Mouse (Mus musculus) E14TG2a.4 (cell line): ENCODE data around the gene Xntrpc.
A peak's percentile ranks its signal among the peaks of the same experiment; 100 is the strongest.
"Not testable (repeated sequence)": the region's sequence is repeated elsewhere in the genome, so short reads cannot be mapped to it uniquely, and the experiment has no call there.

Experiments
- H3K27me3 ChIP-seq: 2 replicates; pipeline ENCODE4 v1.6.1; 2014; ENCODE audit warnings: low read length, control low read depth; ENCODE audit not compliant: insufficient read depth
- H3K36me3 ChIP-seq: 2 replicates; pipeline ENCODE4 v1.6.1; 2014; ENCODE audit warnings: low read length, control low read depth; ENCODE audit not compliant: insufficient read depth
- H3K4me1 ChIP-seq: replicated peaks from 2 replicates; pipeline ENCODE4 v1.6.1; 2014; ENCODE audit warnings: low read depth, low read length, control low read depth
- H3K4me3 ChIP-seq: replicated peaks from 2 replicates; pipeline ENCODE4 v1.5.1; 2014; ENCODE audit warnings: mild to moderate bottlenecking, low read length
- H3K9me3 ChIP-seq: 2 replicates; pipeline ENCODE4 v1.6.1; 2014; ENCODE audit warnings: low read length, control low read depth
- CTCF ChIP-seq: conservative IDR thresholded peaks from 2 replicates; pipeline ENCODE4 v1.5.1; 2014; ENCODE audit warnings: low read length
- NANOG ChIP-seq: IDR thresholded peaks from 2 replicates; pipeline ENCODE4 v1.6.1; 2014; ENCODE audit warnings: borderline replicate concordance, low read length, mixed read lengths
- POU5F1 ChIP-seq: IDR thresholded peaks from 2 replicates; pipeline ENCODE4 v1.6.1; 2014; ENCODE audit warnings: low read length, borderline replicate concordance

Gene Xntrpc

GRCm38 (mm10) chr7:102034904-102035303 is 30.6 kb upstream of the Xntrpc start:
- H3K36me3 ChIP-seq, result peaks cover 99% of the 10 kb centered on the region
- H3K4me3 ChIP-seq, result no peak overlapping the region
- no peaks in the 10 kb centered on the region for H3K9me3 ChIP-seq
- H3K4me1 ChIP-seq, result no peaks in the 10 kb centered on the region
- no peaks in the 10 kb centered on the region for H3K27me3 ChIP-seq
- no peak for TF ChIP-seq NANOG
- TF ChIP-seq POU5F1, result no peak
- TF ChIP-seq CTCF, result peak; percentile 29

DNA sequence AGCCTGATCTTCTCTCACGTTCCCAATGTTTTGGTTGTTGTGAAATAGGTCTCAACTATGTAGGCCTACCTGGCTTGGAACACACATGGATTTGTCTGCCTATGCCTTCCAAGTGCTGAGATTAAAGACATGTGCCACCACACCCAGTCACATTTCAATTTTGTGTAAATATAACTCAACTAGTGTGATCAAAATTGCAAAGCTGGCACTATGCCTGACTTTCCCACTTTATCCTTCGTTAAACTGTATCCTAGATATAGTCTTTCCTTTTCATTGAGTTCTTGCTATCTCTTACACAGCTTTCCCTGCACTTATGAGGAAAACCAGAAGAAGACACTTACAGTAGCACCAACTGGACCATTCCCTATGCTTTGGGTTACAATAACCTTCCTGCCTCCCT is 30.0 kb upstream of the Xntrpc start:
- H3K27me3 ChIP-seq, result no peaks in the 10 kb centered on the region
- TF ChIP-seq POU5F1, result no peak
- TF ChIP-seq NANOG, result no peak
- no peak for TF ChIP-seq CTCF
- no peaks in the 10 kb centered on the region for H3K4me1 ChIP-seq
- no peak overlapping the region for H3K4me3 ChIP-seq
- H3K9me3 ChIP-seq, result no peaks in the 10 kb centered on the region
- peaks cover 99% of the 10 kb centered on the region for H3K36me3 ChIP-seq

GRCm38 (mm10) chr7:102037318-102037717 is 28.2 kb upstream of the Xntrpc start:
- Histone ChIP-seq H3K9me3 (no peaks in the 10 kb centered on the region), H3K4me3 (no peak overlapping the region)
- TF ChIP-seq POU5F1 (no peak), CTCF (no peak), NANOG (no peak)

DNA sequence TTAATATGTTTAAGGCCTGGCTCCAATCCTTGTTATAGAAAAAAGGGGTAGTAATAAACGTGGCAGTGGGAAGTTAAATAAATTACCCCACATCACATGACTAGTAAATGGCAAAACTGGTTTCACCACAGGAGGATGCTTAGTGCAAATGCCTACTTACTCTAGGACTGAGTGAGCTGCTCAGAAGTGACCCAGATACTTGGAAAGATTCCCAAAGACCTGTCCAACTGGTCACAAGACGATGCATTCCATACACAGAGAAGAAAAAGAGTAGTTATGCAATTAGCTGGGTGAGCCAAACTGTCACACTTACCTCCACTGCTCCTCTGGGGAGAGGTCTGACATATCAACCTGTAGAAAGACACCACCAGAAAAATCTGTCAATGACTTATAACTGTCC is 23.2 kb upstream of the Xntrpc start:
- no peaks in the 10 kb centered on the region for H3K9me3 ChIP-seq
- H3K27me3 ChIP-seq, result no peaks in the 10 kb centered on the region
- peaks cover 64% of the 10 kb centered on the region for H3K36me3 ChIP-seq
- TF ChIP-seq POU5F1 (no peak), CTCF (no peak), NANOG (no peak)
- no peaks in the 10 kb centered on the region for H3K4me1 ChIP-seq
- H3K4me3 ChIP-seq, result no peak overlapping the region

More at GRCm38 (mm10) chr7:102037318-102037717, 28.2 kb upstream of the Xntrpc start:
- no peaks in the 10 kb centered on the region for H3K4me1 ChIP-seq
- no peaks in the 10 kb centered on the region for H3K27me3 ChIP-seq
- peaks cover 96% of the 10 kb centered on the region for H3K36me3 ChIP-seq

DNA sequence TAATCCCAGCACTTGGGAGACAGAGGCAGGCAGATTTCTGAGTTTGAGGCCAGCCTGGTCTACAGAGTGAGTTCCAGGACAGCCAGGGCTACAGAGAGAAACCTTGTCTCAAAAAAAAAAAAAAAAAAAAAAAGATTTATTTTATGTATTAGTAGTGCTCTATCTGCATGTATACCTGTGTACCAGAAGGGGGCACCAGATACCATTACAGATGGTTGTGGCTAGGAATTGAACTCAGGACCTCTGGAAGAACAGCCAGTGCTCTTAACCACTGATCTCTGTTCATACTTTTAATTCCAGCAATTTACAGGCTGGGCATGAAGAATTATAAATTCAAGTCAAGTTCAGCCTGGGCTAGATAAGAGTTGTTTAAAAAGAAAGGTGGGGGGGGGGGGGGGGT is 17.0 kb upstream of the Xntrpc start:
- H3K36me3 ChIP-seq, result peaks cover 31% of the 10 kb centered on the region
- not testable (repeated sequence) for H3K4me3 ChIP-seq, H3K27me3 ChIP-seq, H3K4me1 ChIP-seq, H3K9me3 ChIP-seq
- peak; percentile 23; the same call in 1 of the 2 replicates for TF ChIP-seq CTCF

DNA sequence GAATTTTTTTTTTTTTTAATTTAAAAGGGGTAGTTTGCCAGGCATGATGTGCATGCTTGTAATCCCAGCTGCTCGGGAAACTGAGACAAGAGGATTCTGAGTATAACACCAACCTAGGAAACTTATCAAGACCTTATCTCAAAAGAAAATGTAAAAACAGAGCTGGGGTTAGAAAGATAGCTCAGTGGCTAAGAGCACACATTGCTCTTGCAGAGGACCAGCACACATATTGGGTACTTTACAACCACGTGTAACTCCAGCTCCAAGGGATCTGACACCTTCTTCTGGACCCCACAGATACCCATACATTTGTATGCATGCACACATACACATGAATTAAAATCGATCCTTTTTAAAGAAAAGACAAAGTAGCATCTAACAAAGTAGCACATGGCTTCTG is 4.2 kb upstream of the Xntrpc start:
- Histone ChIP-seq H3K4me3 (no peak overlapping the region), H3K27me3 (no peaks in the 10 kb centered on the region), H3K9me3 (no peaks in the 10 kb centered on the region), H3K36me3 (peaks cover 40% of the 10 kb centered on the region), H3K4me1 (peaks cover 30% of the 10 kb centered on the region)
- TF ChIP-seq NANOG (no peak), CTCF (no peak), POU5F1 (no peak)

DNA sequence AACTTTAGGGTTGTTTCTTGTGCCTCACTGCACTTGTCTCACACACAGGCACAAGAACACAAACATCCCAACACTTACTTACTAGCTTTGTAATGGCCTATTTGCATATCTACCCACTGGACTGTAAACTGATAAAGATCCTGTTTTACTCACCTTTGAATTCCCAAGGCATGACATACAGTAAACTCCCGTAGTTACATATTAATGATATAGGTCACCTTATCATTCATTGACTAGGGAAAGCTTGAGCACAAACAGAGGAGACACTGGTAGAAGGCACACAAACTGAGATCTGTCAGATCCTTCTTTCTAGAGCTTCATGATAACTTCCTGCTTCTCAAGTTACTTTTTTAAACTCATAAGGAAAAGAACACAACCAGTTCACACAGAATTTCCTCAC is 3.3 kb upstream of the Xntrpc start:
- Histone ChIP-seq H3K4me3 (no peak overlapping the region), H3K27me3 (no peaks in the 10 kb centered on the region), H3K9me3 (no peaks in the 10 kb centered on the region), H3K4me1 (peaks cover 36% of the 10 kb centered on the region), H3K36me3 (peaks cover 33% of the 10 kb centered on the region)
- TF ChIP-seq NANOG (no peak), CTCF (no peak), POU5F1 (no peak)

DNA sequence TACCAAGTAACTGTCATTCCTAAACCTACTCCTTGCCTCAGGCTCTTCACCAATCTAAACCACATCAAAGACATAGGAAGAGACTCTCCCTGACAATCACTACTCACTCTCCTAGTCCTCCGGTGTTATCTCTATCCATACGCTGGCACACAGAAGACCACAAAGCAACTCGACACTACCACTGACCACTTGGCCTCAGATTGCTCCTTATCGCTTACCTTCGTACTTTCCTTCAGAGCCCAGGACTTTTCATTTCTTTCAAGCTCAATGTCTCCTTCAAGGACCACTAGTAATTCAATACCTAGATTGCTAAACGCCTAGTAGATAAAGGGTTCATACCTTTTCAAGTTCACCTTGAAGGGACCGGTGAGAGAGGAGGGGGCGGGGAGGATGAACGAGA is 1.6 kb upstream of the Xntrpc start:
- Histone ChIP-seq H3K9me3 (no peaks in the 10 kb centered on the region), H3K4me1 (peaks cover 38% of the 10 kb centered on the region), H3K36me3 (peaks cover 30% of the 10 kb centered on the region), H3K27me3 (no peaks in the 10 kb centered on the region), H3K4me3 (peak overlapping the region; percentile 87)
- TF ChIP-seq CTCF (no peak), NANOG (no peak), POU5F1 (no peak)

DNA sequence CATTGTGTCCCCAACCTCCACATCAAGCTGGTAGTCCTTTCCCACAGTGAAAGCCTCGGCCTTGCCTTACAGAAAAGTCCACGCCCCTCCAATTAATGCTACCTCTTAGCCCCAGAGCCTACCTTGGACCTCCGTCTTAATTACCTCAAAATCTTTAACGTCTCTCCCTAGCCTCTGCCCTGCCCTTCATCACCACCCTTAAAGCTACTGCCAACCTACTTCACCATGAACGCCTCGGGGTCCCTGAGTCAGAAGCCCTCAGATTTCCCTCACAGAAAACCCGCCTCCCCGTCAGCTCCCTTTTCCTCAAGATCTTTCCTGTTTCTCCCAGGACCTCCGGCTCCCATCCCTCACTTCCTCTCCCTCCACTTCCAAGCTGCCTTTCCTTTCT is 863 bp upstream of the Xntrpc start:
- Histone ChIP-seq H3K9me3 (no peaks in the 10 kb centered on the region), H3K4me1 (peaks cover 38% of the 10 kb centered on the region), H3K4me3 (peak overlapping the region; percentile 87), H3K27me3 (no peaks in the 10 kb centered on the region), H3K36me3 (peaks cover 28% of the 10 kb centered on the region)
- TF ChIP-seq CTCF (no peak), POU5F1 (no peak), NANOG (no peak)
